Mouse (Mus musculus) hindlimb bud, embryonic 11.5 days (tissue): ENCODE data around the gene Atg101.

Experiments used
- DNase-seq: peaks from one replicate; pipeline ENCODE4 v3.0.0-alpha.2; 2012; ENCODE audit warnings: low read depth, low spot score; ENCODE audit errors: extremely low spot score

The Atg101 gene

DNA sequence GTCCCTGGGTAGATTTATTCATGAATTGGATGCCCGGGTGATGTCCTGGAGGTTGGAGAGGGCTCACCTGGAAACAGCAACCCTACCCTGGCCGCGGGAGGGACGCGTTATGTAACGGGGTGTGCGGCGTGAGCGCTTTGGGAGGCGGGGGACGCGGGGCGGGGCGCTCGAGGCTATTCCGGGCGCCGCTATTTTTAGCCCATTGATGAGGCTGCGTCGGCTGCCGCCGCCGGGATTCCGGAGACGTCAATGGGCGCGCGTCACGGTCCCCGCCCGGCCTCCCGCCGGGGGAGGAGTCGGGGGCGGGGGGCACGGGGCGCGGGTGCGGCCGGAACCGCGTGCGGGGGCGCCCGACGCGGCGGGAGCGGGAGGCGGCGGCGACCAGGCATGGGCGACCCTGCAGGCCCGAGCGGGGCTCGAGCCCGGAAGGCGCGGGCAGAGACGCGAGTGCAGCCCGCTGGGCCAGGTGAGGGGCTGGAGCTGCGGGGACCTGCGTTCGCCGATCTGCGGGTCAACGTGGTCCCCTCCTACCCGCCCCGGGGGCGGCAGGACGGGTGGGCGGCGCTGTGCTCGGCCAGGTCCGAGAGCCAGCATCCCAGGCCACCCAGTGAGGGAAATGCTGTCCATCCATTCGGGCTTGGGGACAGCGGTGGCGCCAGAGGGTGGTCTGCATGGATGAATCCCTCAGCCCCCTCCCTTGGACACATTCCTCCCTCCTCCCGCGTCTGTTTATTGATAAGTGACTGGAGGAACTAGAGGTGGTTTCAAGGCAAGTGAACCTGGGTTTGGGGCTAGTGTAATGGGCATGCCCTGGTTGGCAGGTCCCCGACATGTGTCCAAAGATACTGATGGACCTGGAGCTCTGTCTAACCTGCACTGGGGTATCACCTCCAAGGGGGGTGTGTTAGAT lies 29.9 kb upstream of the Atg101 start, which contains the start of gene Nr4a1:
TSS of gene Nr4a1 (plus strand) at position 384 of the 910 bp plus-strand sequence.
- DNase-seq: no peak

DNA sequence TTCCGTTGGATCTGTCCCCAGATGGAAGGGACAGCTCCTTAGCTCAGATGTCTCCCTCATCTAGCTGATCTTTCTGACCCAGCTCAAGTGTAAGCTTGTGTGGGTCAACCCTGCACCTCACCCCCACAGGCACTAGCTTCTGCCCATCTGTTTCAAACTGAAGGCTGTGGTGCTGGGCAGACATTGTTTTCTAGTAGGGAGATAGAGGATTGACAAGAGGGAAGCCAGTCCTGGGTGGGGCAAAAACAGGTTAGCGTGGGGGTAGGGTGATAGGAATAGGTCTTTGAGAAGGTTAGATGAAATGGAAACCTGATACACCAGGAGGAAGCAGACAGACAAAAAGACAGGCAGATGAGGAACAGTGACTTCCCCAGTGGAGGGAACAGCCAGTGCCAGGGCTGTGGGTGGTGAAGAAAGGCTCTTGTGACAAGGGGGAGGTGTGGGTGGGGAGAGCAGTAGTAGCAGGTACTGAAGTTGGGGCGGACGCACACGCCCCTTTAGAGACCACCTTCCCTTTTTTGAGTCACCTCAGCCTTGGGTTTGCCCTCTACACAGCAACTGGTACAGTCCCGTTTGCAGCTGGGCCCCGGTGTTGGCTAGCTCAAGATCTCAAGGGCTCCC lies 28.1 kb upstream of the Atg101 start:
- DNase-seq: no peak

- DNase-seq: no peak
These were observed 27.4 kb upstream of the Atg101 start for GRCm38 (mm10) chr15:101256463-101257206.

GRCm38 (mm10) chr15:101258420-101258819 lies 25.7 kb upstream of the Atg101 start:
- no peak for DNase-seq

GRCm38 (mm10) chr15:101259922-101260321 lies 24.1 kb upstream of the Atg101 start:
- DNase-seq: no peak

- DNase-seq: no peak
These were observed 23.7 kb upstream of the Atg101 start for GRCm38 (mm10) chr15:101260387-101260786.

- DNase-seq: no peak
These were observed 23.0 kb upstream of the Atg101 start for GRCm38 (mm10) chr15:101260874-101261622.

DNA sequence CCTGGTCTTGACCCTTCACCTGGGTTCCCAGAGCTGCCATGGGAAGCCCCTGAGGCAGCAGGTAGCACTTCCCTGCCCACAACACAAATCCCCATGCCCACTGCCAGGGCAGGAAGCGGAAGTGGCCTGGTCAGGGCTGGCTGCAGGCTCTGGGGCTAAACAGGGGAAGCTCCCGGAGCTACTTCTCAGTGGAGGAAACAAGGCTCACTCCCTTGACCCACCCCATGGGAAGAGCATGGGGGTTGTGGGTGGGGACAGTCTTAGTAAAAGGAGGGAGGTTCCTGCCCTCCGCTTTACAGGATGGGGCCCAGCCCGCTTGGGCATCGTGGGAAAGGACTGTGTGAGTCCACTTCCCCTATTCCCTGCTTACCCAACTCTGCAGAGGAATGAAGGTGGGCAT lies 21.6 kb upstream of the Atg101 start:
- no peak for DNase-seq

DNA sequence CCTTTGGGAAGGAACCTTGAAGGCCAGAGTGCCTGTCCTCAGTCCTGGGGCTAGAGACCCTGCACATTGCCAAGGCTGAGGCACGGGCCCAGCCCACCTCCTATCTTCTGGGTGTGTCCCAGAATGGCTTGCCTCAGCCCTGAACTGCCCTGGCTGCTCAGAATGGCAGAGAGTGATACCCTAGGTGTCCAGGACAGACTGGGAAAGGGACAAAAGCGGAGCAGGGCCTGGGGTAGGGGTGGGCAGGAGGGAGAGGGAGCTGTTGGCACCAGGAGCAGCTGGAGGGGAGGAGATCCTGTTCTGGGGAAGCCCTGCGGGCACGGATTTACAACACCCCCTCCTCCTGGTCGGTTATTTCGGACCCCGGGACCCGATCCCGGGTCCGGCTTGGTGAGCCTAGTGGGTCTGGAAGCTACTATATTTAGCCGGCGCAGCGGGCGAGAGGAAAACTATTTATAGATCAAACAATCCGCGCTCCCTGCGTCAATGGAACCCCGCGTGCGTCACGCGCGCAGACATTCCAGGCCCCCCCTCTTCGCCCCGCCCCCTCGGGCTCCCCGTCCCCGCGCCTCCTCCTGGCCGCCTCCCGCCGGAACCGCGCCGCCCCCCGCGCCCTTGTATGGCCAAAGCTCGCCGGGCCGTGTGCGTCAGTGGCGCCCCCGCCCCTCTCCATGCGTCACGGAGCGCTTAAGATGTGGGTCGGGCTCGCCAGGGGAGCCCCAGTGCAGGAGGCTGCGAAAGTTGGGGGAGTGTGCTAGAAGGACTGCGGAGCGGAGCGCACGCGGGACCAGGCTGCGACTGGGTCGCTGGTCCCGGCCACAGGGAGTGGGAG lies 17.7 kb upstream of the Atg101 start:
- no peak for DNase-seq

- DNase-seq: no peak
These were observed 16.7 kb upstream of the Atg101 start for GRCm38 (mm10) chr15:101267053-101268032.

DNA sequence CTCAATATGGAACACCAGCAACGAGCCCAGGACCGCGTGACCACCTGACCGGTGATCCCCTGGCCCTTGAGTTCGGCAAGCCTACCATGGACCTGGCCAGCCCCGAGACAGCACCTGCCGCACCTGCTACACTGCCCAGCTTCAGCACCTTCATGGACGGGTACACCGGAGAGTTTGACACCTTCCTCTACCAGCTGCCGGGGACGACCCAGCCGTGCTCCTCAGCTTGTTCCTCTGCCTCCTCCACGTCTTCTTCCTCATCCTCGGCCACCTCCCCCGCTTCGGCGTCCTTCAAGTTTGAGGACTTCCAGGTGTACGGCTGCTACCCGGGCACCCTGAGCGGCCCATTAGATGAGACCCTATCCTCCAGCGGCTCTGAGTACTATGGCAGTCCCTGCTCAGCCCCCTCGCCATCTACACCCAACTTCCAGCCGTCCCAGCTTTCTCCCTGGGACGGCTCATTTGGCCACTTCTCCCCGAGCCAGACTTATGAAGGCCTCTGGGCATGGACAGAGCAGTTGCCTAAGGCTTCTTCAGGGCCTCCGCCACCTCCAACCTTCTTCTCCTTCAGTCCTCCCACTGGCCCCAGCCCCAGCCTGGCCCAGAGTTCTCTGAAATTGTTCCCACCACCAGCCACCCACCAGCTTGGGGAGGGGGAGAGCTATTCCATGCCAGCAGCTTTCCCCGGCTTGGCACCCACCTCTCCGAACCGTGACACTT lies 13.8 kb upstream of the Atg101 start:
- no peak for DNase-seq

GRCm38 (mm10) chr15:101271107-101271506 lies 13.0 kb upstream of the Atg101 start:
- no peak for DNase-seq

- DNase-seq: no peak
These were observed 12.6 kb upstream of the Atg101 start for GRCm38 (mm10) chr15:101271513-101271912.

- no peak for DNase-seq
These were observed 9.7 kb upstream of the Atg101 start for GRCm38 (mm10) chr15:101274380-101274779.

- no peak for DNase-seq
These were observed 6.6 kb upstream of the Atg101 start for GRCm38 (mm10) chr15:101277351-101277899.

- DNase-seq: no peak
These were observed 5.5 kb upstream of the Atg101 start for GRCm38 (mm10) chr15:101278589-101278988.

- no peak for DNase-seq
These were observed 4.6 kb upstream of the Atg101 start for GRCm38 (mm10) chr15:101279430-101279999.
